Mouse (Mus musculus) layer of hippocampus, postnatal 10 days (tissue): Measurements from ENCODE around the gene Gabbr2. TPM values are rescaled to one million over a fixed set of nuclear protein-coding genes. Genes with fewer than 3 reads are reported as not detected.

Source experiments
- DNase-seq, 2 experiments: peaks; one replicate each; pipeline ENCODE4 v3.0.0; 2021; ENCODE audit warnings: low spot score in 2 of 2
- total RNA-seq, 2 experiments: library from RNA; stranded (reverse); gene quantifications; 2 replicates each; pipeline ENCODE4 v1.2.3; 2021

Gene Gabbr2
- total RNA-seq, 2 experiments from 2014 or later, result 184 to 203 TPM

DNA sequence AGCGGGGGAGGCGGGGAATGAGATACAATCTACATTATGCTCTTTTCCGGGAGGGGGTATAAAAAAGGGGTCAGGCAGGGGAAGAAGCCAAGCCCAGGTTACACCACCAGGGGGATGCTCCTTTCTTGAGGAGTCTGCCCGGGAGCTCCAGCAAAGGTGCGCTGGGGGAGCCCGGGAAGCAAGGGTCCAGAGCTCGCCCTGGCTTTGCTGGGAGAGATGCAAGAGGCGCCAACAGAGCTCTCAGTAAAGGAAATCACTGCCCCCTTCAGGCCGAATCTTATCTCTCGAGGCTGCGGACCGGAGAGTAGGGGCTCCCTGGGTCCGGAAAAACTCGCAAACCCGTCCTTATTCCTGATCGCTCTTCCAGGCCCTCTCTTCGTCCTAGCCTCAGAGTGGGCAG, 1.8 kb downstream of the Gabbr2 start:
- peak; percentile 80 to 85 for DNase-seq

DNA sequence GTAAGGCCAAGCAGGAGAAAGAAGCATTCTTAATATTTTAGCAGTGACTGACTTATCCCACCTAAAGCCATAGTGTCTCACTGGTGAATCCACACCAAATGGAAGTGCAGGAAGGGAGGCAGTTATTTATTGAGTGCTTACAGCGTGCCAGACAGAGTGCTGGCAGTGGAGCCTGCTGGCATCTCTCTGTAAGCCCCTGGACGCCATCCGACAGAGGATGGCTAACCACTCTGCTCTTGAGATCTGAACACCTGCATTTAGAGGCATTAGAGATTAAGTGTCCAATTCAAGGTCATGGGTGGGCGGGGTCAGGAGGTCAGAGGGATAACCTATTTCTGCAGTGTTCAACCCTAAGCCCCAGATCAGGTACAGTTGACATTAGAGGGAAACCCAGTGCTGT, 2.8 kb downstream of the Gabbr2 start:
- no peak for DNase-seq

DNA sequence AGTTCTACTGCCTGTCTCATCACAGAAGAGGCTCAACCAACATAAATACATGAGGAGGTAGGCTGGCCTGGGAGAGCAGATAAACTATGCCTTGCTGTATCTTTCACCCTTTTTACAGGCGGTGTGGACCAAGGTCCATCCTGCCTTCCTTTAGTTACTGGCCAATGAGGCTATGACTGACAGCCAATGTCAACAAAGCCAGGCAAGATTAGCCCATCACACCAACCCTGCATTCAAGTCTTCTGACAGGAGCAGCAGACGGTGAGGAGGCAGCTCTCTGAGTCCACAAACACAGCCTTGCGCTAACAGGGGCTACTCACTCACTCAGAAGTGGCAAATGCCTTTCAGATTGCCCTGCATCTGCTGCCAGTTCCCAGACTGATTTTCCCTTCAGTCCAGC, 3.4 kb downstream of the Gabbr2 start:
- no peak for DNase-seq

DNA sequence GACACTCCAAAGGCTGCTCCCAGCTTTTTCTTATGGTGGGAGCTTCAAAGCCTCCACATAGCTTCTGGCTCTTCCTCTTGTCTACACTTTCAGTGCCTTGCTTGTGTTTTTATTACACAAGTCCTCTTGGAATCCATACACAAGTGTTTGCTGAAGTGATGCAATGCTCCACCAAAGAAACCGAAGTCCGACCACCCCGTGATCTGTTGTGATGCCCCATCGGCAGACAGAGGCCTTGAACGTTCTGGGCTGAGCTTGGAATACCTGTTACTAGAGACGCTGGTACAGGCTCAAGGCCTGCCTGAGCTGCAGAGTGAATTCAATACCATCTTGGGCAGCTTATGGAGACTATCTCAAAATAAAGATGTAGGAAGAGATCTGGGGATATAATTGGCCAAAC, 3.9 kb downstream of the Gabbr2 start:
- no peak for DNase-seq

- no peak for DNase-seq
Measured at GRCm38 (mm10) chr4:46986054-46986453, 5.6 kb downstream of the Gabbr2 start.

DNA sequence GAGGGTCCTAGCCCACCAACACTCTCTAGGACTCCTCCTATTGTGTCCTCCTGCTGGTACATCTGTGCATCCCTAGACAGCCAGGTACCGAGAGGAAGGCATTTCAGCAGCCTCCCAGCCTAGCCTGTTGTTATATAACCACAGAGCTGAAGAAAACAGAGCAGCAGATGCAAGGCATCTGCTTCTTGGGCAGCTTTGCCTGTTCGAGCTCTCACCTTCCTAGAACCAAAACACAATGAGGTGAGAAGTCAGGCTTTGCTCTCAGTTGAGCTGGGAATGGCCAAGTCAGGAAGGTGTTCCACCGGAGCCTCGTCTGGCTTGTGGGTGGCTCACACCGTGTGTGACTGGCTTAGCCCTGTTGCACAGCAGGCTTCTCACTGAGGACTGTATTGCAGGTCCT, 8.8 kb downstream of the Gabbr2 start:
- DNase-seq, result no peak

- no peak for DNase-seq
Measured at GRCm38 (mm10) chr4:46982094-46982493, 9.6 kb downstream of the Gabbr2 start.

DNA sequence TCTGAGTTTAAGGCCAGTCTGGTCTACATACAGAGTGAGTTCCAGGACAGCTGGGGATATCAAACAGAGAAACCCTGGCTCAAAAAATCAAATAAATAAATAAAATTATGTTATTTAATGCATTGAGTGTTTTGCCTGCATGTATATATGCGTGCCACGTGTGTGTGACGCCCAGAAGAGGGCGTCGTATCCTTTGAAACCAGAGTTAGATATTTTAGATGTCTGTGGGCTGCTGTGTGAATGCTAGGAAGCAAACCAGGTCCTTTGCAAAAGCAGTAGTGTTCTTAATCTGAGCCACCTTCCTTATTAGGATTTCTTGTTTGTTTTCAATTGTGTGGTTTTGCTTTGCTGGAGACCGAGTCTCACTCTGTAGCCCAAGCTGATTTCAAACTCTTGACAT, 13.3 kb downstream of the Gabbr2 start:
- no peak for DNase-seq

GRCm38 (mm10) chr4:46977161-46977560, 14.5 kb downstream of the Gabbr2 start:
- DNase-seq, result no peak

GRCm38 (mm10) chr4:46976671-46977071, 15.0 kb downstream of the Gabbr2 start:
- peak; percentile 66 to 69 for DNase-seq

GRCm38 (mm10) chr4:46973322-46973721, 18.4 kb downstream of the Gabbr2 start:
- no peak for DNase-seq

- DNase-seq, result no peak
Measured at GRCm38 (mm10) chr4:46967981-46968380, 23.7 kb downstream of the Gabbr2 start.

GRCm38 (mm10) chr4:46966551-46966950, 25.1 kb downstream of the Gabbr2 start:
- DNase-seq, result no peak

DNA sequence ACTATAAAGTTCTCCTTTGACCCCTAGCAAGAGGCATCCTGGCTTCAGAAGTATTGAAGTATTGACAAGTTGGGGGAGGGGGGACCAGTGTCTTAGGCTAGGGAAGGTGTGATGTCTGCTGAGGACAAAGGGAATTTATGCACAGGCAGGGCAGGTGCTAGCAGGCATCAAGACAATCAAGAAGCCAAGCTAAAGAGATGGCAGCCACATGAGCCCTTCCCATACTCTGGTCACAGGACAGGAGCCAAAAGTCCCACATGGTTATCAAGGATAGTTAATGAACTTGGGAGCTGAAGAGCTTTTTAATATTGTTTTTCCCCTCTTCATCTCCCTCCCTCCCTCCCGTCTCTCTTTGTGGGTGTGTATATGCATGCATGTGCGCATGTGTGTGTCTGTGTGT, 30.3 kb downstream of the Gabbr2 start:
- DNase-seq, result no peak

- DNase-seq, result no peak
Measured at GRCm38 (mm10) chr4:46960208-46960607, 31.5 kb downstream of the Gabbr2 start.

GRCm38 (mm10) chr4:46959776-46960175, 31.9 kb downstream of the Gabbr2 start:
- no peak for DNase-seq

DNA sequence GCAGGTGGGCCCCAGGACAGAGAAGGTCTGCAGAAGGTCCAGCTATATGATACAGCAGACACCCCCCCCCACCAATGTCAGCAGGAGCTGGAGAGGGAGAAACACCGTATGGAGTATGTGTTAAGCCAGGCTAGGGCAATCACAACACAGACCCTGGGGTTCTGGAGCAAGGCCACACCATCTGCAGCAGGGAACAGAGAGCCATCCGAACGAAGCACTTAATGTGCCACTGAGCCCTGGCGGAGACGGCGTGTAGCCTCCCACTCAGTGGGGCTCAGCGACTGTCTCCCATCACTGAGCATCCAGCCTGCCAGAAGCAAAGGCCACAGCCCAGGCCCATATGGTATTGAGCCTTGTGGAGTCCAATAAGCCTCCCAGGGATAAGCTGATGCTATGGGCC, 33.7 kb downstream of the Gabbr2 start:
- DNase-seq, result peak; percentile 36 to 53

DNA sequence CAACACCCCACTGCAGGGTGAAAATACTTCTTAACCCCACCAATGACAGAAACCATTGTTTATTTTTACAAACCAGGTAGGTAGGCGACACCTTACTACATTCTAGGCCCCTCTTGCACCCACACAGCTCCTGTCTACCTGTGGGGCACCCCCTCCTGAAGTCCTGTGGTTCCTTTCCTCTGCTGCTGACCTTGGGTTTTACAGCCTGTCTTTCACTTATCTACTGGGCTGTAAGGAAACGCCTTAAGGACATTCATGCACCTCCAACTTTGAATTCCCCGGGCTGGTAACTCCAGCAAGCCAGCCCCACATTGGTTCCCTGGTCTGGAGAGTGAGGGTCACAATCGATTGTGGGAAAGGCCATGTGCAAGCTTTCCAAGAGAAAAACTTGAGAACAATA, 34.7 kb downstream of the Gabbr2 start:
- DNase-seq, result no peak

DNA sequence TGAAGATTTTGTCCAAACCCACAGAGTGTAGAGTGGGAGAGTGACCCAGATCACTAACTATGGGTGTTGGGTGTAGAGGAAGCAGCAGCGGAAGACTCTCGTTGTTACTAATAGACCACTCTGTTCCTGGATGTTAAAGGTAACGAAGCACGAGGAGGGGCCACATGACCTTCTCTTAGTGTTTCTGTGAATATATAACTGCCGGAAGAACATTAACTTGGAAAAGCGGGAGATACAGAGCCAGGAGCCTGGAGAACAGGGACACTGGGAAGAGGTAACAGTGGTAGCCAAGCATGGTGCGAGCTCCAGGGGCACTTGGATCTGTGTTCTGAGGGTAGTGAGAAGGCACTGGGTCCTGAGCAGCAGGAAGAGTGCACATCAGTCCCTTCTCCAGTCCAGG, 38.7 kb downstream of the Gabbr2 start:
- no peak for DNase-seq

DNA sequence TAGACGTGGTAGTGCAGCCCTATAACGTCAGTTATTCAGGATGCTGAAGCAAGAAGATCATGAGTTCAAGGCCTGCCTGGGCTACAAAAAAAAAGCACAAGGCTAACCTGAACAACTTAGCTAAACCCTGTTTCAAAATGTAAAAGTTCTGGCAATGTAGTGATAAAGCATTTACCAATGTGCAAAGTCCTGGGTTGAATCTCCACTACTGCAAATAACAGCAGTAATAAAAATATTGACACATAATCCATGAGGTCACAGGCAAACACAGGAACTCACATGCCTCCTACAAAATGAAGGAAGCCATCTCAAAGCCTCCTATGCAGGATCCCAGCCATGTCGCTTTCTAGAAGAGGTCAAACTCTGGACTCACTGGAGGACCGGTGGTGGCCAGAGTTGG, 39.1 kb downstream of the Gabbr2 start:
- DNase-seq, result no peak

DNA sequence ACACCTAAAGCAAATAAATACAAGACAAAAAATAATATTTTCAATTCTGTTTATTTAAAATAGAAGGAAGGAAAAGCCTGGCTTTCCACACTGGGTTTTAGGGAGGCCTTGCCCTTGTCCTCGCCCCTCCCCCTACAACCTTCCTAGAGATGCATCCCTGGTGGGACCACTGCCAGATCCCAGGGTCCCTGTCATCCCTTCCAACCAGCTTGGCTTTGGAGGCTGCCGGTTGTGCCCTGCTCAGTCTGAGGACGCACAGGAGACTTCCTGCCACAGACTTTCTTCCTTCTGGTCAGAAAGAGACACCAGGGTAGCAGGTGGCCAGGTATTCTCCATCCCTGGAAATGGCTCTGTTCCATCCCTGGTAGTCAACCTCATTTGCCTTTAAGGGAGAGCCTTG, 57.4 kb downstream of the Gabbr2 start:
- DNase-seq, result no peak

- DNase-seq, result no peak
Measured at GRCm38 (mm10) chr4:46933590-46933989, 58.1 kb downstream of the Gabbr2 start.

GRCm38 (mm10) chr4:46931706-46932397, 59.8 kb downstream of the Gabbr2 start:
- DNase-seq, result no peak

DNA sequence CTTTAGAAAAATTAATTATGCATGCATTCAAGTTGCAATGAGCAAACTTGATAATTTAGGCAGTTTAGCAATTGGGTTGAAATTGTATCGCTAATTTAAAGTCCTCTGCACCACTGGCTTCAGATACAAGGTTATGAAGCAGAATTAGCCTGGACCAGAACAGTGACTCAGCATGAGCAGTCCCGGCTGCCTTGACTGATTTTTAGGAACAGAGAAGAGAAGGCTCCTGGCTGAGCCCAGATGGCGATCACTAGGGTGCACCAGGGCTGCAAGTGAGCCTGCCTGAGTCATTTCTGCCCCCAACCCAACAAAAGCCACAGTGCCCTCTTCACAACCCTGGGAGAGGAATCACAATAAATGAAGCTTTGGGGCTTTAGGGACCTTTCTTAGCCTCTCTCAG, 63.6 kb downstream of the Gabbr2 start:
- DNase-seq, result no peak
